Mouse (Mus musculus) G1E (cell line): ENCODE data around the gene Cnr2.

Experiments
- CTCF ChIP-seq: IDR thresholded peaks from 2 replicates; pipeline ENCODE4 v1.5.1; 2012; ENCODE audit warnings: low read depth, low read length, inconsistent platforms, mixed read lengths
- GATA1 ChIP-seq: IDR thresholded peaks from 2 replicates; pipeline ENCODE4 v1.6.1; 2012; ENCODE audit warnings: borderline replicate concordance, low read length, inconsistent platforms, mixed read lengths
- POLR2AphosphoS5 ChIP-seq: IDR thresholded peaks from 2 replicates; pipeline ENCODE4 v1.6.1; 2012; ENCODE audit warnings: low read depth, low read length, inconsistent platforms; ENCODE audit not compliant: insufficient replicate concordance
- TAL1 ChIP-seq: conservative IDR thresholded peaks from 2 replicates; pipeline ENCODE4 v1.6.1; 2012; ENCODE audit warnings: low read depth, low read length, inconsistent platforms, mixed read lengths

- no peak for TF ChIP-seq CTCF
- TF ChIP-seq GATA1: no peak
- no peak for TF ChIP-seq POLR2AphosphoS5
- peak; percentile 79 for TF ChIP-seq TAL1
Observed at GRCm38 (mm10) chr4:135906633-135907032, 11.4 kb downstream of the Cnr2 start.
